Mouse (Mus musculus): Measurements from ENCODE around the gene Eva1c.

GRCm38 (mm10) chr16:90878135-90878860 is 51.8 kb downstream of the Eva1c start:
- TF ChIP-seq HCFC1 (IDR thresholded peaks at IDR 0.05; ENCODE audit: borderline replicate concordance, insufficient read depth, low read length) (no peak), ZNF384 (IDR thresholded peaks at IDR 0.05; ENCODE audit: low read depth, low read length) (peak; percentile 61; the same call in 1 of the 2 replicates), MAFK (IDR thresholded peaks at IDR 0.05; ENCODE audit: insufficient read depth, low read depth, low read length) (no peak), ZC3H11A (IDR thresholded peaks at IDR 0.05; ENCODE audit: borderline replicate concordance, low read depth, low read length) (no peak), CHD2 (IDR thresholded peaks at IDR 0.05; ENCODE audit: low read depth, low read length) (no peak)

Measured in ES-E14 (cell line).